ENCODE assay signal across 9 mouse cellular contexts in genomic region chr1:133380347-133381065, GRCm38 (mm10). TPM values are rescaled to one million over a fixed set of nuclear protein-coding genes. Genes with fewer than 3 reads are reported as not detected.
DNase-seq lines count a peak whose midpoint lies in the region; ATAC-seq and TF ChIP-seq lines count a peak whose summit lies in the region.
"Had no signal": no experiment of that assay in that cellular context is flagged by ENCODE, and none has a peak within 500 bp of the region (broad histone marks: within the 10 kb centered on the region; RNA-seq: fewer than 3 reads in every experiment).

No protein-coding gene starts in this region.

- TF ChIP-seq CTCF in layer of hippocampus, adult 2 months (conservative IDR thresholded peaks at IDR 0.05) = peak; percentile 82

- no peak overlapping the region for H3K4me3 ChIP-seq in layer of hippocampus, adult 2 months

- DNase-seq in CD4-positive, CD25-positive, alpha-beta regulatory T cell, adult 2 months (ENCODE audit: low read depth, low spot score) = peak; percentile 58
- DNase-seq in layer of hippocampus, adult 2 months (ENCODE audit: low spot score in 2 of 2) = peak in 1 of 2 experiments; percentile 39
- no peak for DNase-seq in layer of hippocampus, postnatal 36 days
- DNase-seq in Muller cell, postnatal 12 days (ENCODE audit: inconsistent ontology term) = peak; percentile 38
- peak; percentile 68 for DNase-seq in heart, postnatal 4 days
- DNase-seq in retina, postnatal 1 day = peak; percentile 87
- no peak for DNase-seq in ovary, postnatal 36 days (ENCODE audit: low spot score)

- H3K27ac ChIP-seq in layer of hippocampus, adult 2 months = no peak overlapping the region

- ATAC-seq in CD4-positive, CD25-positive, alpha-beta regulatory T cell, adult 4 months = no peak

RNA-seq across cellular contexts. Expression of gene Etnk2, which starts 17.1 kb away (rescaled TPM):
- polyA plus RNA-seq in CD4-positive, CD25-positive, alpha-beta regulatory T cell, adult 4 months (2017; shearing (Covaris generic)) = not detected
- 1 to 10 TPM; 1.1 to 1.6 TPM for total RNA-seq in layer of hippocampus, adult 2 months (2021)
- 1 to 10 TPM; 1.2 to 1.4 TPM for total RNA-seq in layer of hippocampus, postnatal 36 days (2021)
- total RNA-seq in heart, postnatal 4 days (2021) = under 1 TPM; 0.83 to 0.93 TPM

RNA-seq across cellular contexts. Expression of gene Ren1, which starts 30.2 kb away (rescaled TPM):
- not detected for polyA plus RNA-seq in CD4-positive, CD25-positive, alpha-beta regulatory T cell, adult 4 months (2017; shearing (Covaris generic))
- not detected for total RNA-seq in layer of hippocampus, adult 2 months (2021)
- not detected for total RNA-seq in layer of hippocampus, postnatal 36 days (2021)
- total RNA-seq in heart, postnatal 4 days (2021) = under 1 TPM in 1 of 2 experiments, not detected in 1; 0.16 TPM
- polyA plus RNA-seq: frontal cortex, adult 2 months had no signal

RNA-seq across cellular contexts. Expression of gene Sox13, which starts 43.7 kb away (rescaled TPM):
- polyA plus RNA-seq in CD4-positive, CD25-positive, alpha-beta regulatory T cell, adult 4 months (2017; shearing (Covaris generic)) = not detected
- 1 to 10 TPM; 6.3 to 9.4 TPM for total RNA-seq in layer of hippocampus, adult 2 months (2021)
- total RNA-seq in layer of hippocampus, postnatal 36 days (2021) = 1 to 10 TPM; 7.2 TPM
- 10 to 100 TPM; 29.8 to 32.4 TPM for total RNA-seq in heart, postnatal 4 days (2021)

RNA-seq across cellular contexts. Expression of gene Kiss1, which starts 58.8 kb away (rescaled TPM):
- not detected for polyA plus RNA-seq in CD4-positive, CD25-positive, alpha-beta regulatory T cell, adult 4 months (2017; shearing (Covaris generic))
- not detected for total RNA-seq in layer of hippocampus, adult 2 months (2021)
- not detected for total RNA-seq in layer of hippocampus, postnatal 36 days (2021)
- total RNA-seq in heart, postnatal 4 days (2021) = not detected

Comparison
In these comparisons a context has a peak if more than half of its experiments do, and no peak if none do; other contexts are left out.
1. DNase-seq: peak in CD4-positive, CD25-positive, alpha-beta regulatory T cell, adult 2 months (single experiment), Muller cell, postnatal 12 days (single experiment), heart, postnatal 4 days (single experiment) and retina, postnatal 1 day (single experiment); none in layer of hippocampus, postnatal 36 days (0 of 2) and ovary, postnatal 36 days (single experiment).